ENCODE assay signal across 14 mouse cellular contexts in genomic region chr11:15769651-15770617, GRCm38 (mm10).
DNase-seq lines count a peak whose midpoint lies in the region; ATAC-seq and TF ChIP-seq lines count a peak whose summit lies in the region.
"Had no signal": no experiment of that assay in that cellular context is flagged by ENCODE, and none has a peak within 500 bp of the region (broad histone marks: within the 10 kb centered on the region; RNA-seq: fewer than 3 reads in every experiment).

No protein-coding gene starts in this region.

- WGBS in lung, adult 2 months = 46% methylated on average over 3 of the region's 3 CpGs
- WGBS in midbrain, embryonic 10.5 days = 71% methylated on average over 3 of the region's 3 CpGs

- H3K27me3 ChIP-seq in midbrain, embryonic 10.5 days (ENCODE audit: low read depth, poor library complexity, severe bottlenecking) = no peaks in the 10 kb centered on the region
- H3K27me3 ChIP-seq: forebrain, embryonic 13.5 days; limb, embryonic 12.5 days; lung, embryonic 15.5 days; midbrain, embryonic 15.5 days had no signal

- no peak for TF ChIP-seq POLR2A in lung, adult 2 months (IDR thresholded peaks at IDR 0.05; ENCODE audit: borderline replicate concordance, extremely low read depth, low read depth, low read length)

- DNase-seq in lung, postnatal 36 days = peak; percentile 3
- DNase-seq in lung, adult 2 months = no peak
- peak; percentile 24 for DNase-seq in adrenal gland, postnatal 10 days
- DNase-seq in heart, postnatal 10 days = peak; percentile 18 to 31
- peak; percentile 11 for DNase-seq in right cerebral cortex, postnatal 25 days
- DNase-seq in midbrain, embryonic 10.5 days (ENCODE audit: low spot score) = no peak
- DNase-seq in MN1 (ENCODE audit: low spot score) = no peak
- DNase-seq: thymus, postnatal 36 days had no signal

- TF ChIP-seq CTCF in lung, adult 2 months (IDR thresholded peaks at IDR 0.05; ENCODE audit: insufficient read depth, low read length) = no peak

- no peak overlapping the region for H3K4me3 ChIP-seq in lung, adult 2 months (replicated peaks; ENCODE audit: extremely low read depth, low read depth, low read length)
- no peak overlapping the region for H3K4me3 ChIP-seq in midbrain, embryonic 10.5 days
- H3K4me3 ChIP-seq: forebrain, embryonic 13.5 days; limb, embryonic 12.5 days; lung, embryonic 15.5 days; midbrain, embryonic 15.5 days had no signal

- ATAC-seq in megakaryocyte-erythroid progenitor cell, adult 5-6 weeks (replicated peaks; ENCODE audit: low FRiP score, low TSS enrichment, poor library complexity, severe bottlenecking) = no peak
- ATAC-seq: forebrain, embryonic 13.5 days; inflammation-experienced regulatory T-cells, adult 6 months; midbrain, embryonic 15.5 days had no signal

- H3K9me3 ChIP-seq in midbrain, embryonic 10.5 days (replicated peaks) = no peaks in the 10 kb centered on the region
- H3K9me3 ChIP-seq: forebrain, embryonic 13.5 days; limb, embryonic 12.5 days; lung, embryonic 15.5 days; midbrain, embryonic 15.5 days had no signal

- intact Hi-C loops in heart, postnatal 10 days (cut with DNase I) = no loop called here

- H3K27ac ChIP-seq in midbrain, embryonic 10.5 days (replicated peaks) = no peak overlapping the region
- H3K27ac ChIP-seq: forebrain, embryonic 13.5 days; limb, embryonic 12.5 days; lung, embryonic 15.5 days; midbrain, embryonic 15.5 days had no signal

- H3K4me1 ChIP-seq in lung, adult 2 months (ENCODE audit: control insufficient read depth, insufficient read depth, low read length) = no peaks in the 10 kb centered on the region
- H3K4me1 ChIP-seq in midbrain, embryonic 10.5 days = no peaks in the 10 kb centered on the region
- H3K4me1 ChIP-seq: forebrain, embryonic 13.5 days; limb, embryonic 12.5 days; lung, embryonic 15.5 days; midbrain, embryonic 15.5 days had no signal

- H3K36me3 ChIP-seq in midbrain, embryonic 10.5 days = no peaks in the 10 kb centered on the region
- H3K36me3 ChIP-seq: limb, embryonic 12.5 days; lung, embryonic 15.5 days; midbrain, embryonic 15.5 days had no signal

Comparison
In these comparisons a context has a peak if more than half of its experiments do, and no peak if none do; other contexts are left out.
1. DNase-seq: peak in lung, postnatal 36 days (single experiment), adrenal gland, postnatal 10 days (single experiment), heart, postnatal 10 days (2 of 2) and right cerebral cortex, postnatal 25 days (single experiment); none in lung, adult 2 months (single experiment), midbrain, embryonic 10.5 days (single experiment) and MN1 (single experiment).